Mouse (Mus musculus) lung, postnatal 14 days (tissue): ENCODE data around the gene Rab11b.

Experiments
- DNase-seq: peaks from one replicate; pipeline ENCODE4 v3.0.0; 2021

Gene Rab11b

GRCm38 (mm10) chr17:33760255-33761165 is at the start of gene Rab11b:
Gene Rab11b (minus strand): TSS chr17:33760530.
- DNase-seq, result peak; percentile 100

- DNase-seq, result no peak
These were observed 47.9 kb upstream of the Rab11b start for GRCm38 (mm10) chr17:33808192-33808591.

- no peak for DNase-seq
These were observed 47.0 kb upstream of the Rab11b start for GRCm38 (mm10) chr17:33807181-33807888.

GRCm38 (mm10) chr17:33804745-33805144 is 44.4 kb upstream of the Rab11b start:
- DNase-seq, result peak; percentile 26

- no peak for DNase-seq
These were observed 43.9 kb upstream of the Rab11b start for GRCm38 (mm10) chr17:33804205-33804604.

- DNase-seq, result no peak
These were observed 41.9 kb upstream of the Rab11b start for GRCm38 (mm10) chr17:33802221-33802620.

- DNase-seq, result no peak
These were observed 38.9 kb upstream of the Rab11b start for GRCm38 (mm10) chr17:33799277-33799676.

- peak; percentile 52 for DNase-seq
These were observed 38.0 kb upstream of the Rab11b start for GRCm38 (mm10) chr17:33798306-33798705.

GRCm38 (mm10) chr17:33788732-33789131 is 28.4 kb upstream of the Rab11b start:
- no peak for DNase-seq

- no peak for DNase-seq
These were observed 26.0 kb upstream of the Rab11b start for GRCm38 (mm10) chr17:33786375-33786774.

GRCm38 (mm10) chr17:33784939-33785338 is 24.6 kb upstream of the Rab11b start:
- DNase-seq, result no peak

GRCm38 (mm10) chr17:33783408-33783807 is 23.1 kb upstream of the Rab11b start:
- DNase-seq, result peak; percentile 90

- no peak for DNase-seq
These were observed 21.7 kb upstream of the Rab11b start for GRCm38 (mm10) chr17:33782067-33782466.

- DNase-seq, result peak; percentile 84
These were observed 21.0 kb upstream of the Rab11b start, which contains the start of gene Angptl4 for GRCm38 (mm10) chr17:33781124-33781977. Gene Angptl4 (minus strand): TSS chr17:33781830.

- DNase-seq, result peak; percentile 70
These were observed 20.1 kb upstream of the Rab11b start for GRCm38 (mm10) chr17:33780431-33780830.

GRCm38 (mm10) chr17:33779967-33780295 is 19.6 kb upstream of the Rab11b start:
- DNase-seq, result no peak

- DNase-seq, result peak; percentile 95
These were observed 19.1 kb upstream of the Rab11b start for GRCm38 (mm10) chr17:33779271-33779966.

GRCm38 (mm10) chr17:33775287-33775686 is 15.0 kb upstream of the Rab11b start:
- DNase-seq, result no peak

GRCm38 (mm10) chr17:33774573-33775155 is 14.3 kb upstream of the Rab11b start:
- DNase-seq, result no peak

- no peak for DNase-seq
These were observed 13.7 kb upstream of the Rab11b start for GRCm38 (mm10) chr17:33773871-33774572.

GRCm38 (mm10) chr17:33773426-33773825 is 13.1 kb upstream of the Rab11b start:
- DNase-seq, result no peak
